Mouse (Mus musculus): ENCODE results near the gene Gm1979.
"Not testable (repeated sequence)": the region's sequence is repeated elsewhere in the genome, so short reads cannot be mapped to it uniquely, and the experiment has no call there.

The Gm1979 gene

GRCm38 (mm10) chr5:26004698-26005097 lies at the start of gene Gm1979:
Gene Gm1979, minus strand, starts transcription at chr5:26004798.
- not testable (repeated sequence) for DNase-seq (ENCODE audit: extremely low read depth, low read depth, low spot score)

GRCm38 (mm10) chr5:26039458-26039857 lies 34.9 kb upstream of the Gm1979 start, which contains the start of gene Speer4a:
Gene Speer4a, minus strand, starts transcription at chr5:26039558.
- DNase-seq (ENCODE audit: extremely low read depth, low read depth, low spot score), result not testable (repeated sequence)

- not testable (repeated sequence) for DNase-seq (ENCODE audit: extremely low read depth, low read depth, low spot score)
These were observed 18.2 kb upstream of the Gm1979 start, which contains the start of gene Gm5862 for GRCm38 (mm10) chr5:26022816-26023215. Gene Gm5862, minus strand, starts transcription at chr5:26022916.

- DNase-seq (ENCODE audit: extremely low read depth, low read depth, low spot score), result not testable (repeated sequence)
These were observed 3.1 kb upstream of the Gm1979 start for GRCm38 (mm10) chr5:26007697-26008096.

GRCm38 (mm10) chr5:26006937-26007695 lies 2.5 kb upstream of the Gm1979 start:
- not testable (repeated sequence) for DNase-seq (ENCODE audit: extremely low read depth, low read depth, low spot score)

- not testable (repeated sequence) for DNase-seq (ENCODE audit: extremely low read depth, low read depth, low spot score)
These were observed 16.0 kb downstream of the Gm1979 start, which contains the start of gene Gm21698 for GRCm38 (mm10) chr5:25988550-25988949. Gene Gm21698, minus strand, starts transcription at chr5:25988650.

GRCm38 (mm10) chr5:25972563-25972962 lies 32.0 kb downstream of the Gm1979 start, which contains the start of gene Gm21680:
Gene Gm21680, minus strand, starts transcription at chr5:25972663.
- not testable (repeated sequence) for DNase-seq (ENCODE audit: extremely low read depth, low read depth, low spot score)

- not testable (repeated sequence) for DNase-seq (ENCODE audit: extremely low read depth, low read depth, low spot score)
These were observed 47.5 kb downstream of the Gm1979 start for GRCm38 (mm10) chr5:25957050-25957449.

- DNase-seq (ENCODE audit: extremely low read depth, low read depth, low spot score), result not testable (repeated sequence)
These were observed 48.0 kb downstream of the Gm1979 start for GRCm38 (mm10) chr5:25956611-25957010.

- not testable (repeated sequence) for DNase-seq (ENCODE audit: extremely low read depth, low read depth, low spot score)
These were observed 50.3 kb downstream of the Gm1979 start, which contains the start of gene Gm21671 for GRCm38 (mm10) chr5:25954317-25954716. Gene Gm21671, minus strand, starts transcription at chr5:25954417.

Measured in fat pad, adult 2 months (tissue).